Mouse (Mus musculus): ENCODE measurements around the gene Prrxl1. TPM values are rescaled to one million over a fixed set of nuclear protein-coding genes. Genes with fewer than 3 reads are reported as not detected.

Gene Prrxl1
- polyA plus RNA-seq, 1 experiment: 0.08 TPM

GRCm38 (mm10) chr14:32598437-32599219 is 579 bp upstream of the Prrxl1 start:
- Histone ChIP-seq H3K27ac (ENCODE audit: control insufficient read depth, insufficient read depth, low read length) (no peak overlapping the region), H3K4me1 (replicated peaks; ENCODE audit: control insufficient read depth, insufficient read depth, low read length) (no peaks in the 10 kb centered on the region), H3K4me3 (ENCODE audit: control insufficient read depth, insufficient read depth, low read length) (no peak overlapping the region), H3K27me3 (ENCODE audit: control insufficient read depth, insufficient read depth, low read length) (peaks cover 13% of the 10 kb centered on the region), H3K36me3 (ENCODE audit: control insufficient read depth, insufficient read depth, low read length) (no peaks in the 10 kb centered on the region)
- no peak for DNase-seq
- TF ChIP-seq POLR2A (IDR thresholded peaks at IDR 0.05; ENCODE audit: control insufficient read depth, extremely low read depth, insufficient read depth, low read length, poor library complexity) (no peak), CTCF (IDR thresholded peaks at IDR 0.05; ENCODE audit: borderline replicate concordance, control insufficient read depth, extremely low read depth, insufficient read depth, low read length, poor library complexity) (no peak)
- WGBS: 23% methylated on average over 23 of the region's 23 CpGs

GRCm38 (mm10) chr14:32600110-32600509 is 903 bp downstream of the Prrxl1 start:
- no peak for DNase-seq
- TF ChIP-seq POLR2A (IDR thresholded peaks at IDR 0.05; ENCODE audit: control insufficient read depth, extremely low read depth, insufficient read depth, low read length, poor library complexity): no peak
- TF ChIP-seq CTCF (IDR thresholded peaks at IDR 0.05; ENCODE audit: borderline replicate concordance, control insufficient read depth, extremely low read depth, insufficient read depth, low read length, poor library complexity): no peak
- Histone ChIP-seq H3K27me3 (ENCODE audit: control insufficient read depth, insufficient read depth, low read length) (peaks cover 13% of the 10 kb centered on the region), H3K27ac (ENCODE audit: control insufficient read depth, insufficient read depth, low read length) (no peak overlapping the region), H3K4me1 (replicated peaks; ENCODE audit: control insufficient read depth, insufficient read depth, low read length) (no peaks in the 10 kb centered on the region), H3K36me3 (ENCODE audit: control insufficient read depth, insufficient read depth, low read length) (no peaks in the 10 kb centered on the region), H3K4me3 (ENCODE audit: control insufficient read depth, insufficient read depth, low read length) (no peak overlapping the region)
- WGBS: 13% methylated on average over 16 of the region's 16 CpGs

GRCm38 (mm10) chr14:32605508-32605907 is 6.3 kb downstream of the Prrxl1 start:
- 68% methylated on average over 15 of the region's 15 CpGs for WGBS
- 0 out of 2 replicates have a peak, but pooled peaks cover under 1% of the 10 kb centered on the region for H3K27me3 ChIP-seq (ENCODE audit: control insufficient read depth, insufficient read depth, low read length)

GRCm38 (mm10) chr14:32606316-32606715 is 7.1 kb downstream of the Prrxl1 start:
- Histone ChIP-seq H3K27me3 (ENCODE audit: control insufficient read depth, insufficient read depth, low read length) (no peaks in the 10 kb centered on the region), H3K4me3 (ENCODE audit: control insufficient read depth, insufficient read depth, low read length) (no peak overlapping the region), H3K36me3 (ENCODE audit: control insufficient read depth, insufficient read depth, low read length) (no peaks in the 10 kb centered on the region), H3K4me1 (replicated peaks; ENCODE audit: control insufficient read depth, insufficient read depth, low read length) (no peaks in the 10 kb centered on the region), H3K27ac (ENCODE audit: control insufficient read depth, insufficient read depth, low read length) (no peak overlapping the region)
- no peak for TF ChIP-seq CTCF (IDR thresholded peaks at IDR 0.05; ENCODE audit: borderline replicate concordance, control insufficient read depth, extremely low read depth, insufficient read depth, low read length, poor library complexity)
- TF ChIP-seq POLR2A (IDR thresholded peaks at IDR 0.05; ENCODE audit: control insufficient read depth, extremely low read depth, insufficient read depth, low read length, poor library complexity): no peak
- DNase-seq: no peak
- WGBS: 80% methylated on average over 8 of the region's 8 CpGs

More at GRCm38 (mm10) chr14:32605508-32605907, 6.3 kb downstream of the Prrxl1 start:
- Histone ChIP-seq H3K36me3 (ENCODE audit: control insufficient read depth, insufficient read depth, low read length) (no peaks in the 10 kb centered on the region), H3K4me3 (ENCODE audit: control insufficient read depth, insufficient read depth, low read length) (no peak overlapping the region), H3K27ac (ENCODE audit: control insufficient read depth, insufficient read depth, low read length) (no peak overlapping the region), H3K4me1 (replicated peaks; ENCODE audit: control insufficient read depth, insufficient read depth, low read length) (no peaks in the 10 kb centered on the region)
- no peak for DNase-seq
- TF ChIP-seq POLR2A (IDR thresholded peaks at IDR 0.05; ENCODE audit: control insufficient read depth, extremely low read depth, insufficient read depth, low read length, poor library complexity): no peak
- TF ChIP-seq CTCF (IDR thresholded peaks at IDR 0.05; ENCODE audit: borderline replicate concordance, control insufficient read depth, extremely low read depth, insufficient read depth, low read length, poor library complexity): no peak

- no peak overlapping the region for H3K27ac ChIP-seq (ENCODE audit: control insufficient read depth, insufficient read depth, low read length)
- DNase-seq: peak; percentile 11
- H3K4me1 ChIP-seq (replicated peaks; ENCODE audit: control insufficient read depth, insufficient read depth, low read length): no peaks in the 10 kb centered on the region
- no peaks in the 10 kb centered on the region for H3K36me3 ChIP-seq (ENCODE audit: control insufficient read depth, insufficient read depth, low read length)
- WGBS: 29% methylated on average over 3 of the region's 3 CpGs
- TF ChIP-seq CTCF (IDR thresholded peaks at IDR 0.05; ENCODE audit: borderline replicate concordance, control insufficient read depth, extremely low read depth, insufficient read depth, low read length, poor library complexity) (0 out of 2 replicates have a peak, but pooled peaks have one; percentile 51), POLR2A (IDR thresholded peaks at IDR 0.05; ENCODE audit: control insufficient read depth, extremely low read depth, insufficient read depth, low read length, poor library complexity) (no peak)
- H3K27me3 ChIP-seq (ENCODE audit: control insufficient read depth, insufficient read depth, low read length): no peaks in the 10 kb centered on the region
- no peak overlapping the region for H3K4me3 ChIP-seq (ENCODE audit: control insufficient read depth, insufficient read depth, low read length)
These were observed 10.2 kb downstream of the Prrxl1 start for GRCm38 (mm10) chr14:32609392-32609791.

- no peak overlapping the region for H3K4me3 ChIP-seq (ENCODE audit: control insufficient read depth, insufficient read depth, low read length)
- H3K36me3 ChIP-seq (ENCODE audit: control insufficient read depth, insufficient read depth, low read length): no peaks in the 10 kb centered on the region
- no peak overlapping the region for H3K27ac ChIP-seq (ENCODE audit: control insufficient read depth, insufficient read depth, low read length)
- DNase-seq: no peak
- no peaks in the 10 kb centered on the region for H3K4me1 ChIP-seq (replicated peaks; ENCODE audit: control insufficient read depth, insufficient read depth, low read length)
- WGBS: 87% methylated on average over 5 of the region's 5 CpGs
- no peaks in the 10 kb centered on the region for H3K27me3 ChIP-seq (ENCODE audit: control insufficient read depth, insufficient read depth, low read length)
- TF ChIP-seq CTCF (IDR thresholded peaks at IDR 0.05; ENCODE audit: borderline replicate concordance, control insufficient read depth, extremely low read depth, insufficient read depth, low read length, poor library complexity): no peak
- TF ChIP-seq POLR2A (IDR thresholded peaks at IDR 0.05; ENCODE audit: control insufficient read depth, extremely low read depth, insufficient read depth, low read length, poor library complexity): no peak
These were observed 18.0 kb downstream of the Prrxl1 start for GRCm38 (mm10) chr14:32617253-32617652.

Data from thymus, adult 2 months (tissue).